Mouse (Mus musculus) CH12.LX (cell line): ENCODE results near the gene Zc3hav1.

Experiments used
- CHD2 ChIP-seq: IDR thresholded peaks from 2 replicates; pipeline ENCODE4 v1.6.1; 2011; ENCODE audit warnings: low read length, improper control_type of control experiment
- CTCF ChIP-seq, 2 experiments: IDR thresholded peaks in 1 of 2; conservative IDR thresholded peaks in 1 of 2; 2 replicates each; pipeline ENCODE4 v1.5.1; 2011 to 2012; ENCODE audit warnings: low read depth in 2 of 2, low read length in 2 of 2, improper control_type of control experiment in 1 of 2, inconsistent platforms in 1 of 2, mild to moderate bottlenecking in 1 of 2, moderate library complexity in 1 of 2
- MAX ChIP-seq: IDR thresholded peaks from 2 replicates; pipeline ENCODE4 v1.6.1; 2011; ENCODE audit warnings: low read length, improper control_type of control experiment
- POLR2A ChIP-seq: IDR thresholded peaks from 2 replicates; pipeline ENCODE4 v1.6.1; 2011; ENCODE audit warnings: low read depth, mild to moderate bottlenecking, improper control_type of control experiment, low read length
- SMC3 ChIP-seq: IDR thresholded peaks from 2 replicates; pipeline ENCODE4 v1.6.1; 2011; ENCODE audit warnings: low read depth, low read length, improper control_type of control experiment
- TBP ChIP-seq: conservative IDR thresholded peaks from 2 replicates; pipeline ENCODE4 v1.6.1; 2011; ENCODE audit warnings: low read depth, low read length, improper control_type of control experiment

DNA sequence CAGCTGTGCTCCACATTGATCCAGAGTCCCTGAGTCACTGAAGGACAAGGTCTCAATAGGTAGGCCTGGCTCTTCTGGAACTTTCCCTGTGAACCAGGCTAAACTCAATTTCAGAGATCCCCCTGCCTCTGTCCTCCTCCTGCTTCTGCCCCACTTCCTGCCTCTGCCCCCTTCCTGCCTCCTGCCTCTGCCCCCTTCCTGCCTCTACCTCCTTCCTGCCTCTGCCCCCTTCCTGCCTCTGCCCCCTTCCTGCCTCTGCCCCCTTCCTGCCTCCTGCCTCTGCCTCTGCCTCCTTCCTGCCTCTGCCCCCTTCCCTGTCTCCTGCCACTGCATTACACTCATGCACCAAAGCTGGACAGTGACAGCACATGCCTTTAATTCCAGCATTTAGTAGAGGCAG lies 44.7 kb downstream of the Zc3hav1 start:
- TF ChIP-seq CTCF (conservative IDR thresholded peaks at IDR 0.05 in 1 of 2, IDR thresholded peaks at IDR 0.05 in 1 of 2; ENCODE audit: low read depth in 2 of 2, low read length in 2 of 2) = no peak
- TF ChIP-seq CHD2 = no peak
- no peak for TF ChIP-seq SMC3
- no peak for TF ChIP-seq TBP
- no peak for TF ChIP-seq MAX
- TF ChIP-seq POLR2A = no peak
